In the genomic region with DNA sequence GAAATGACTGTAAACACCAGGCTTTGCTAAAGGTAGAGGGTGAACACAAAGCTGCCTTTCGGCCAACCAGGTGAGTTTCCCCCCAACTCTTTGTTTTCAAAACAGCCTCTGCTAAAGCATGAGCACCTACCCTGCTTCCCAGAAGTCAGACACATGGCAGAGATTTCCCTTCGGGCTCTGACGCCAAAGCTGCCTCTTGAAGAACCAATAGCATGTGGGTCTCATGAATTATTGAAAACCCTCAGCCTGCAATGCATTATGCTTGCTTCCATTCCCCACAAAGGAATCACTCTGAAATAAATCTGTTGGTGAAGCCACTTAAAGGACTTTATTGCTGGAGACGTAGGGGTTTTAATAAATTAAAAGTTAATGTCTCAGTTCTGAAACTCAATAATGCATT, we compare ENCODE assay signal across 16 mouse cellular contexts. TPM values are rescaled to one million over a fixed set of nuclear protein-coding genes. Genes with fewer than 3 reads are reported as not detected.
A peak's percentile ranks its signal among the peaks of the same experiment; 100 is the strongest.
DNase-seq lines count a peak whose midpoint lies in the region; ATAC-seq lines count a peak whose summit lies in the region.
"Had no signal": no experiment of that assay in that cellular context is flagged by ENCODE, and none has a peak within 500 bp of the region (broad histone marks: within the 10 kb centered on the region; RNA-seq: fewer than 3 reads in every experiment).

No protein-coding gene starts in this region.

- 44% methylated on average over 4 of the region's 4 CpGs for WGBS in forebrain, embryonic 13.5 days
- 65% methylated on average over 4 of the region's 4 CpGs for WGBS in midbrain, embryonic 10.5 days
- 21% methylated on average over 4 of the region's 4 CpGs for WGBS in neural tube, embryonic 15.5 days

- peak; percentile 76 for ATAC-seq in forebrain, embryonic 13.5 days
- peak; percentile 32; the same call in 1 of the 2 replicates for ATAC-seq in neural tube, embryonic 15.5 days (ENCODE audit: low FRiP score)

- peak; percentile 39 for DNase-seq in kidney, adult 11 months
- DNase-seq in kidney, adult 9 months: no peak
- peak; percentile 24 for DNase-seq in midbrain, embryonic 10.5 days (ENCODE audit: low spot score)
- no peak for DNase-seq in left cerebral cortex, adult 11 months (ENCODE audit: low spot score)
- DNase-seq in left cerebral cortex, adult 8-10 months (ENCODE audit: low spot score in 2 of 2): no peak
- DNase-seq in cerebellum, adult 9-11 months: no peak
- DNase-seq: adrenal gland, adult 2 months; cerebellum, adult 18-20 months; heart, postnatal 10 days; kidney, postnatal 10 days; lung, postnatal 4 days had no signal

- H3K27me3 ChIP-seq in forebrain, embryonic 13.5 days: no peaks in the 10 kb centered on the region
- H3K27me3 ChIP-seq in midbrain, embryonic 10.5 days (ENCODE audit: low read depth, poor library complexity, severe bottlenecking): no peaks in the 10 kb centered on the region
- H3K27me3 ChIP-seq in neural tube, embryonic 15.5 days (replicated peaks): no peaks in the 10 kb centered on the region

- H3K27ac ChIP-seq in forebrain, embryonic 13.5 days: peak overlapping the region; percentile 48
- peak overlapping the region; percentile 68 for H3K27ac ChIP-seq in midbrain, embryonic 10.5 days (replicated peaks)
- H3K27ac ChIP-seq in neural tube, embryonic 15.5 days (replicated peaks): peak overlapping the region; percentile 69
- H3K27ac ChIP-seq: liver, embryonic 14.5 days had no signal

- peaks cover 22% of the 10 kb centered on the region for H3K4me1 ChIP-seq in forebrain, embryonic 13.5 days
- H3K4me1 ChIP-seq in midbrain, embryonic 10.5 days: peaks cover 16% of the 10 kb centered on the region
- peaks cover 52% of the 10 kb centered on the region for H3K4me1 ChIP-seq in neural tube, embryonic 15.5 days

- 0 out of 2 replicates have a peak, but pooled peaks cover 8% of the 10 kb centered on the region for H3K36me3 ChIP-seq in forebrain, embryonic 13.5 days (ENCODE audit: poor library complexity, severe bottlenecking)
- H3K36me3 ChIP-seq in midbrain, embryonic 10.5 days: peaks cover 15% of the 10 kb centered on the region
- no peaks in the 10 kb centered on the region for H3K36me3 ChIP-seq in neural tube, embryonic 15.5 days

- no peaks in the 10 kb centered on the region for H3K9me3 ChIP-seq in forebrain, embryonic 13.5 days (replicated peaks)
- H3K9me3 ChIP-seq in midbrain, embryonic 10.5 days (replicated peaks): no peaks in the 10 kb centered on the region
- H3K9me3 ChIP-seq in neural tube, embryonic 15.5 days (replicated peaks): no peaks in the 10 kb centered on the region

- H3K9ac ChIP-seq in forebrain, embryonic 13.5 days: no peak overlapping the region
- H3K9ac ChIP-seq in neural tube, embryonic 15.5 days (replicated peaks): no peak overlapping the region
- H3K9ac ChIP-seq: liver, embryonic 14.5 days had no signal

- no peak overlapping the region for H3K4me3 ChIP-seq in forebrain, embryonic 13.5 days
- H3K4me3 ChIP-seq in midbrain, embryonic 10.5 days: no peak overlapping the region
- no peak overlapping the region for H3K4me3 ChIP-seq in neural tube, embryonic 15.5 days (replicated peaks)
- H3K4me3 ChIP-seq: erythroblast, embryonic 14.5 days had no signal

- no peak overlapping the region for H3K4me2 ChIP-seq in forebrain, embryonic 13.5 days
- no peak overlapping the region; the same call in 1 of the 2 replicates for H3K4me2 ChIP-seq in neural tube, embryonic 15.5 days

RNA-seq across cellular contexts. Expression of a gene that starts 58.1 kb away (rescaled TPM):
- 0.09 and 0.16 TPM in 2 replicates for polyA plus RNA-seq in forebrain, embryonic 13.5 days (2015; fragmentation: Nextera tagmentation; extraction: Ambion mirVana)
- not detected in 2 replicates for polyA plus RNA-seq in midbrain, embryonic 10.5 days (2016; fragmentation: Nextera tagmentation; extraction: Ambion mirVana)
- polyA plus RNA-seq in neural tube, embryonic 15.5 days (2015; fragmentation: Nextera tagmentation; extraction: Ambion mirVana): 0.10 and 0.13 TPM in 2 replicates
- under 1 TPM in 1 of 4 experiments, not detected in 3; 0.25 TPM for total RNA-seq in left cerebral cortex, adult 8-10 months (2022)
- polyA plus RNA-seq: erythroblast, embryonic 14.5 days; liver, embryonic 14.5 days; small intestine, adult 2 months had no signal

Comparison
In these comparisons a context has a peak if more than half of its experiments do, and no peak if none do; other contexts are left out.
1. DNase-seq: peak in kidney, adult 11 months (single experiment) and midbrain, embryonic 10.5 days (single experiment); none in kidney, adult 9 months (single experiment), left cerebral cortex, adult 11 months (single experiment), left cerebral cortex, adult 8-10 months (0 of 2) and cerebellum, adult 9-11 months (single experiment).
2. Peak in every context shown above with its lines, with median percentiles within 50 percentile points of each other: H3K27ac ChIP-seq.